Mouse (Mus musculus): Measurements from ENCODE around the gene Fam47e.

DNA sequence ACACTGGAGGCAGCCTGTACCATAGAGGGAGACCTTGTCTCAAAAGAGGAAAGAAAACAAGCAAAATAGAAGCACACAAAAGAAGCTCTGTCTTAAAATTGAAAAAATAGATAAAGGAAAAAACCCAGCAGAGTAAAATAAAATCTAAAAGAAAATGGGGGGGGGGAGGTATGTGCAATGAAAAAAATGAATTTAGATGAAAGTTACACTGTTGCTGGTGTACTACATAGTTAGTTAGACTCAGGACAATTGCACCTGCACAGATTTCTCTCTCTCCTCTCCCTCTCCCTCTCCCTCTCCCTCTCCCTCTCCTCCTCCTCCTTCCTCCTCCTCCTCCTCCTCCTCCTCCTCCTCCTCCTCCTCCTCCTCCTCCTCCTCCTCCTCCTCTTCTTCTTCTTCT lies 48.1 kb upstream of the Fam47e start, which contains the start of gene Scarb2:
- TF ChIP-seq USF2 (IDR thresholded peaks at IDR 0.05; ENCODE audit: borderline replicate concordance in 1 of 2, insufficient read depth in 1 of 2, low read depth in 1 of 2, low read length in 2 of 2): no peak
- no peak for TF ChIP-seq TCF12 (IDR thresholded peaks at IDR 0.05; ENCODE audit: low read depth, low read length)
- TF ChIP-seq E2F4 (IDR thresholded peaks at IDR 0.05; ENCODE audit: borderline replicate concordance, low read depth, low read length): no peak
- no peak for TF ChIP-seq MYC (IDR thresholded peaks at IDR 0.05; ENCODE audit: low read depth, low read length)

Measured in MEL (cell line).